Mouse (Mus musculus): ENCODE measurements around the gene Tmem131l.

Tmem131l gene

DNA sequence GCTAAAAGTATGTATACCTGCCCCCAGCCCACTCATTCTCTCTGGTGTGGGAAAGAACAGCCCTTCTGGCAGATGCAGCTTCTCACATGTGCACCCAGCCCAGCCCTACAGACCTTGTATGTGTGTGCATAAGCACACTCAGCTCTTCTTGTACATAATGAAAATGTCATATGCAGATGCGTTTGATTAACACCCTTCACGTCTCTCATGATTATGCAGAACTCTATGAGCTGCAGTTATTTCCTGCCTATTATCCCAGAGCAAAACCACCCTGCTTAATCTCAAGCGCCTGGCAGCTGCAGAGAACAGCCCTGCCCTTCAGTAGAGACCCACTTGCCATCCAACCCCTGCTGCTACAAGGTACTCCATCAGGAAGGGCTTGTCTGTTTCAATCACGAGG, 55.6 kb downstream of the Tmem131l start:
- ATAC-seq (ENCODE audit: insufficient number of reproducible peaks, low FRiP score, low TSS enrichment): no peak

DNA sequence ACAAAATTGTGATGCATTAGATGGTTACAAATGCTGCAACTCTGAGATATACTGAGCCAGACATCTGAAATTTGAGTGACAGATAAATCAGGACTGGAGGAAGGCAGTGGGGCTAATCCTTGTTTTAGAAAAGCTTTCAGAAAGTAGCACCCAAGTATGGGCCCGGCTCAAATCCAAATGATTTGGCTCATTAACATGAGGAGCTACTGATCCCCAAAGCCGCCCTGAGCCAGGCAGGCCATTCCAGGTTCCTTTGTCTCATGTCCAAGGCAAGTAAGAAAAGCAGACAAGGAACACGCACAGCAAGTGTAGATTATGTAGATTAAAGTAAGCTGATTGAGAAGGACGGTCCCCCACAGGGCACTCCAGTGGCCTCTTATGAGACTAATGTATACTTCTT, 57.2 kb downstream of the Tmem131l start:
- ATAC-seq (ENCODE audit: insufficient number of reproducible peaks, low FRiP score, low TSS enrichment): no peak

DNA sequence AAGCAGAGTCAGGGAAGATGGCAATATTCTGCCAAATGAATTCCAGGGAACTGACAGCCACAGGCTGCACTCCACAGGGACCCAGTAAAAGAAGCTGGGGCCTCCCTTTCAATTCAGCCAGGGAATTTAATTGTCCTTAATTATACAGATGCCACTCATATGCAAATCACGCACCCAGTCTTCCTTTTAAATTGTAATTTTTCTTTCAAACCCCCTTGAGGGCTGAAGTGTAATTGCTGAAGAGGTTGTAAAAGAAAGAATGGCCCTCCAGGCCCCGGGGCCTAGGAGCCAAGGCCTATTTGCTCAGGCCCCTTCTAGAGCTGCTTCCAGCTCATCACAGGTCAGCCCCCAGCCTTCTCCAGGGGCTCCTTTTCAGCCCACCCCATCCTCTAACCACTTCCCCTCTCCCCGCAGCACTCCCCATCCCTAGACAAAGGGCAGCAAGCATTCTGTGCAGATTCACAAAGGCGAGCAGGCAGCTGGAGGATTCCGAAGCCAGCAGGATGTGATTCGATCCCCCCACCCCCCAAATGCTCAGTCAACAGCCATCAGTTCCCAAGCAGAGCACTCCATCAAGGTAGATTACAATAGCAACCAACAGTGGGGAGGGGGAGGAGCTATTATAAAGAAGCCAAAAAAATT, 59.6 kb downstream of the Tmem131l start:
- no peak for ATAC-seq (ENCODE audit: insufficient number of reproducible peaks, low FRiP score, low TSS enrichment)

DNA sequence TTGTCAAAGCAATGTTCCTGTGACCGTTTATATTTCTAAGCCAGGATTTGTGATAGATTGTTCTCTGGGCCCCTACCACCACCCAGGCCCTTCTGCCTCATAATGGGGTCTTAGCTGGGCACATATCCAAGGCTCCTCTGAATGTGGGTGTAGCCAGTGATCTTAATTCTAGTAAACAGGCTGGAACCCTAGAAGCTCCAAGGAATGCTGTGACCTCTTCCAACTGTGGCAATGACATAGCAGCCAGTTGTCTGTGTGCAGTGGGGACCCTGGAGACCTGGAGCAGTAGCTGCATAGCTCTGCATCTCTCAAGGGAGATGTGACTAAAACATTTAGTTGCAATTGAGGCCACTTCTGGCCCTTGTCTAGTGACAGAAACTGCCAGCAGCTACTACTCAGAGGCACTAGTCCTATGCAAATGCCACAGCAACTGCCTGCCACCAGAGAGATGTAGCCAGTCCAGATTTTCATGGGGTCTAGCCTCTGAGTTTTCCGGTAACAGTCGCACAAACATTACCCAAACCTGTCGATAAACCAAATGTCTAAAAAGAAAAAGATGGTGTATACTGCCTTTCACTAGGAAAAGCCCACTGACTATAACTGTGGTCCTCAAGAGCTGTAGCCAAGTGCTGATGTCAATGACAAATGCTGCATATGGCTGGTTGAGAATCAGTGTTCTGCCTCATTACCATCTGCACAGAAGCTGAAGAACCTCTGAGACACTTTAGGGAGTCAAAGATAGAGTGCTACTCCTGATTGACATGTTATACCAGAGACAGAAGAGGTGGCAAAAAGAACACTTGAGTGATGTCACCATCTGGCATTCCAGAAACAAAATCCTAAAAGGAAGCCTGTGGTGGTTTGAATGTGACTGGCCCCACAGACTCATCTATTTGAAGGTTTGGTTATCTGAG, 61.2 kb downstream of the Tmem131l start:
- no peak for ATAC-seq (ENCODE audit: insufficient number of reproducible peaks, low FRiP score, low TSS enrichment)

DNA sequence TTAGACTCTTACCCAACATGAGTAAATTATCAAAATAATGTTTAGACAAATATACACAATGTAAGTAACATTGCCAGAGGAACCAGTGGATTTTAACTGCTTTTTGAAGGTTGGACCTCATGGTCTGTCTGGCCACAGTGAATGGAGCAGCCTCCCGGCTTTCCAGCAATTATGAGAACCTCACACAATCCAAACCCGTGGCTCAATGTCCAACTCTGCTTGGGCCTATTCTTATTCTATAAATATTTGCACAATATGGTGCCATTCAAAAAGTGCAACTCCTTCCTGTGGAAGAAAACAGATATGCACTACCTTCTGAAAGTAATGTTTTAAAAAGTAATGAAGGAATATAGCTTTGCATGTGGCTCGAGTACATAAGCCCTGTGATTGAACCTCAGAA, 62.2 kb downstream of the Tmem131l start:
- no peak for ATAC-seq (ENCODE audit: insufficient number of reproducible peaks, low FRiP score, low TSS enrichment)

DNA sequence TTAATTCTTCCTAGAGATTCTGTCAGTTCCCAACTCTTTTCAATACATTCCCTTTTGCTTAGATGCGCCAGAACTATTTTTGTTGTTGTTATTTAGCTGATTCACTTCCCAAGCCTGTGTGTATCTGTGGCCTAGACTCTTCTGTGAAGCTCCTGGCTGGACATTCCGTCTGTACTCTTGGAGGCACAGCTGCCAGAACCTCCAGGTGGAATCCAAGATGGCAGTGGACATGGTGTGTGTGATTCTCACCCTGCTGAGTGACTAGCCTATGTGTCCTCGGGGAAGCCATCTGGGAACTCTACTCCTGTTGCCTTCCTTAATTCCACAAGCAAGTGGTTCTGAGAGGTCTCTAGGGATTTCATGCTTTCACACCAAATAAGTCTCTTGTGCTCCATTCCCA, 63.8 kb downstream of the Tmem131l start:
- no peak for ATAC-seq (ENCODE audit: insufficient number of reproducible peaks, low FRiP score, low TSS enrichment)

DNA sequence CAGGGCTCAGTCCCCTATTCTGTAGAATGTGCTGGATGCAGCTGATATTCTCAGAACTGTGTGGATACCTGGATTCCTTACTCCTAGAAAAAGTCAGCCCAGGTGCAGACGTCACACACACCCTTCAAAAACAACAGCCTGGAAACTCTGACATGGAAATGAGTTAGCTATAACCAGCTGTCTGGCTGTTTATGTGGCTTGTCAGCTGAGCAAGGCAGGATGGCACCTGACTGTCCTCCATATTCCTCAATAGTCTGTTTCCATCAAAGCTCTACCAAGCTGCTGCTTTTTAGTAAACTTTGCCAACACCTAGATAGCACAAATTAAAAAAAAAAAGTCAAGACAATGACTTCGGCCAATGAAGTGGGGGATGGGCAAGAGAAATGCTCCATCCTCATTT, 66.6 kb downstream of the Tmem131l start:
- no peak for ATAC-seq (ENCODE audit: insufficient number of reproducible peaks, low FRiP score, low TSS enrichment)

DNA sequence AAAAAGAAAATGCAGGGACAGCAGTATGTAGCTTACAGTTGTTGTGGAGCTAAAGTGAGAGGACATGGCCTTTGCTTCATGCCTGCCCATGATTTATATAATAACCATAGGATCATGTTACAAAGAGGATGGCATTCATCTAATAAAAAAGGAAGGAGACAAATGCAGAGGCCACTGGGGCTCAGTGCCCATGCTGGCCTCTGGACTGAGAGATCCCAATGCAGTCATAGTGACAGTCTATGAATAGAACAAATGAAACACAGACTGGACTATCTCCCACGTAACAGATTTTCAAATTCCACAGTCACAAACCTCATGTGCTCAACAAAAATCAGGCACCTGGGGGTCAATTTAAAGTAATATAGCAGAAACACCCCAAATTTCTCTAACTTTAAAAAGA, 69.3 kb downstream of the Tmem131l start:
- no peak for ATAC-seq (ENCODE audit: insufficient number of reproducible peaks, low FRiP score, low TSS enrichment)

DNA sequence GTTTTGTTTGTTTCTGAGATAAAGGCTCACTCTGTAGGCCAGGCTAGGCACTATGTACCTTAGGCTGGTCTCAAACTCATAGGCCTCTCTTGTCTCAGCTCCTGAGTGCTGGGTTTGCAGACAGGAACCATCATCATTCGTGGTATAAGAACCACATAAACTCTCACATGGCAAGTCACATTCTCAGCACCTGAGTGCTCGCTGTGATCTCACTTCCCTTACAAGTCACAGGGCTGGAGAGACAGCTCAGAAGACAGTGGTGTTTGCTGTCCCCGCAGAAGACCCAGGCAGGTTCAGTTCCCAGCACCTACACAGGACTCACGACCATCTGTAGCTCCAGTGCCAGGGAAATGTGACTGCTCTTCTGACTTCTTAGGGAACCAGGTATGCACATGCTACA, 70.9 kb downstream of the Tmem131l start:
- ATAC-seq (ENCODE audit: insufficient number of reproducible peaks, low FRiP score, low TSS enrichment): no peak

DNA sequence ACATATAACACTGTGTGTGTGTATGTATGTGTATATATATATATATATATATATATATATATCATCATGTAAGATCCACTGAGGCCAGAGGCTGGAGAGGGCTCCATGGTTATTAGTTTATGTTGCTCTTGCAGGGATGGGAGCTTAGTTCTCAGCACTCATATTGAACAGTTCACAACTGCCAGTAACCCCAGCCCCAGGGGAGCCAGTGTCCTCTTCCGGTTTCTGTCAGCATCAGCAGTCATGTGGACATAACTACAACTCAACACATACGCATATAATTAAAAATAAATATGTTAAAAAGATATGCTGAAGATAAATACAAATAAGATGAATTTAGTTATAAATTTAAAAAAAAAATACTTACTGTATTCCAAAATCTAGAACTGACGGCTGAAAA, 72.2 kb downstream of the Tmem131l start:
- ATAC-seq (ENCODE audit: insufficient number of reproducible peaks, low FRiP score, low TSS enrichment): no peak

DNA sequence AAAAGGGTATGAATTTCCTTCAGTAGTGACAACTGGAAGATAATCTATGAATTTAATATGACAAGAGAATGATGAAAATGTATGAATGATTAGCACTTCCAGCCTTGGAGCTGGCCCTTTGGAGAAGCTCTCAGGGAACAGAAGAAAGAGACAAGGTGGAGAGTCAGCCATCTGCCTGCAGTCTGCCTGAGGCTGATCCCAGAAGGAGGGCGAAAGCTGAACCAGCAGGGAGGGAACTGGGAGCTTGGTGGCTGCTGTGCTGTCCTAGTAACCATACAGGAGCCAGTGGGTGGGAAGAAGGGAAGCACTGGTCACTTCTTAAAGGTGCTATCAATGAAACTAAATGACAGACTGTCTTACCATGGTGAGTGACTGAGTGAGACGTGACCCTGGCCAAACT, 74.6 kb downstream of the Tmem131l start:
- peak; percentile 76 for ATAC-seq (ENCODE audit: insufficient number of reproducible peaks, low FRiP score, low TSS enrichment)

DNA sequence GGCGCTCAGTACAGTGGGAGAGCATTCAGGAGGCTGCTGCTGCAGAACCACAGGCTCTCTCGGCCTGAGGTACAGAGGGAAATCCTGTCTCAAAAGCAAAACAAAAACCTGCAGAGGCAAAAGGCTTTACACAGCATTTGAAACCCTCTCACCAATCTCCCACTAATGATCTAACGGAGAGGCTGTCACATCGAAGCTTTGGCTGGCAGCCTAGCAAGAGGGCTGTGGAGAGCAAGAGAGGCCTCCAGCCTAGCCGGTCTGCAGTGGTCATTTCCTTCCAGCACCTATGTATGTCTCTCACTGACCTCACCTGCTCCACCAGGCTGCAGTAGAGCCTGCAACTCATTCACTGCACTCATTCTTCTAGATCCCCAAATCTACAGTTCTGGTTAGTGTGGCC, 76.3 kb downstream of the Tmem131l start:
- ATAC-seq (ENCODE audit: insufficient number of reproducible peaks, low FRiP score, low TSS enrichment): no peak

DNA sequence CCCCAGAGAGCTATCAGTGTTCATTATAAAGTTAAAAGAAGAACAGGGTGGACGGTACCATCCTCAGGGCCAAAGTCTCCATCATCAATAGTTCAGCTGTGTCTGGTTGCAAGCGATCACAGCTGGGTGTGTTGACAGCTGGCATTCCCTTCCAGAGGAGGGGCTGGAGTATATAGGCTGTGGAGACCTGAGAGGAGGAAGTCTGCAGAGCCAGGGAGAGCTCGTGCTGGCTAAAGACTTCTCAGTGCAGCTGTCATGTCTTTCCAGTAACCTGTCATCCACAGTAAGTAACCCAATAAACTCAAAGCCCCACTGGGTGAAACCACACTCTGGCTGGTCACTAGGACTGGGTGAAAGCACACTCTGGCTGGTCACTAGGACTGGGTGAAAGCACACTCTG, 77.4 kb downstream of the Tmem131l start:
- no peak for ATAC-seq (ENCODE audit: insufficient number of reproducible peaks, low FRiP score, low TSS enrichment)

DNA sequence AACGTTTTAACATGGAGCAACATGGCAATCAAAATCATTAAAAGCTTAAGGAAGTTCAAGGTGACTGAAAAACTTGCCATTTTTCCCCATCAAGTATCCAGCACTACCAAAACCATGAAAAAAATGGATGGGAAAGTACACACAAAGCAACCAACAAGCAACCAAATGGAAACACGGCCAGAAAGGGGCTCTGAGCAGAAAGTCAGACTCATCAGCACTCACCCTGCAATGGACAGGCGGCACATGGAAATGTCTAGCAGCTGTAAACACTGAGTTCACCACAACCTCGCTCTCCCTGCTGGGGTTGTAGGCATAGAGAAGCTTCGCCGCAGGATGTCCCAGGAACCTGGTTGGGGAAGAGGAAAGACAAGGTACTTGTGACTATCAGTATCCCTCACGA, 77.9 kb downstream of the Tmem131l start:
- ATAC-seq (ENCODE audit: insufficient number of reproducible peaks, low FRiP score, low TSS enrichment): no peak

DNA sequence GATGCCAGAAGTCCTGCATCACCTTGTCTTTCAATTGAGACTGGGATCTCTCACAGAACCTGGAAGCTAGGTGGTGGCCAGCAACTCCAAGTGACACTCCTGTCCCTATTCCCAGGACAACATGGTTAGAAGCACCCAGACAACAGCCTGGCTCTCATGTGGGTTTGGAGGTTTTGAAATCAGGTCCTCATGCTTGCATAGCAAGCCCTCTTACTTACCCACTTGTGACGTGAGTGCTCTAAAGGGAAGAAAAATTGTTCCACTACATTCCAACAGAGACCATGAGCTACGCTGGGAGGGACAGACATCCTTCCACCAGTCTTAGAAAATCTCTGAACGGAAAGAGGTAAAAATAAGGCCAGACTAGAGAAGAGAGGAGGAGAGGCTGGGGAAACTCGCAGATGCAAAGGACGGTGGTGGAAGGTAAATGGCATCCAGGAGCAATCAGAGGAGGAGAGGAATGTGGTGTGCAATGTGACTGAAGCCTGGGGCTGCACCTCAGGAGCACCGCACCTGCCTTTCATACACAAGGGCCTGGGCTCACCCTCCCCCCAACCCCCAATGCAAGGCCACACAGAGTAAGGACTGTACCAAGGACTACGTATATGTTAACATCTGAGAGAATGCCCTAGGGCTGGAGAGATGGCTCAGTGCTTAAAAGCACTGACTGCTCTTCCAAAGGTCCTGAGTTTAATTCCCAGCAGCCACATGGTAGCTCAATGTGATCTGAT, 80.9 kb downstream of the Tmem131l start:
- ATAC-seq (ENCODE audit: insufficient number of reproducible peaks, low FRiP score, low TSS enrichment): no peak

DNA sequence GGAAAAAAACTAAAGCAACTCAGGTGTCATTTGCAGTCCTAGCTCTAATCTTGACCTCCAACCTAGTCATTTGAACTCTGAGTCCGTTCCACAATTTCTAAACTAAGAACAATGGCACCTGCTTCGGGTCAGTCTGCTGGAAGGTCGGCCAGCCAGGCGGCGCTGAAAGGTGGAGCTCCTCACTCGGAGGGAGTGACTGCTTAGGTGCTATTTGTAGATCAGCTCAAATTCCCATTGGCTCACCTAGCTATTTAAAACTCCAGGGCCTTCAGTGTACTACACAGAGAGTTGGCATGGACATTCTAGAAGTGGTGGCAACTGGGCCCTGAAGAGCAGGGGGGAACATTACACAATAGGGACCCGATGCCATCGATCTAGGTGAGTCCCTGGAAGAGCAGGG, 86.1 kb downstream of the Tmem131l start:
- ATAC-seq (ENCODE audit: insufficient number of reproducible peaks, low FRiP score, low TSS enrichment): no peak

DNA sequence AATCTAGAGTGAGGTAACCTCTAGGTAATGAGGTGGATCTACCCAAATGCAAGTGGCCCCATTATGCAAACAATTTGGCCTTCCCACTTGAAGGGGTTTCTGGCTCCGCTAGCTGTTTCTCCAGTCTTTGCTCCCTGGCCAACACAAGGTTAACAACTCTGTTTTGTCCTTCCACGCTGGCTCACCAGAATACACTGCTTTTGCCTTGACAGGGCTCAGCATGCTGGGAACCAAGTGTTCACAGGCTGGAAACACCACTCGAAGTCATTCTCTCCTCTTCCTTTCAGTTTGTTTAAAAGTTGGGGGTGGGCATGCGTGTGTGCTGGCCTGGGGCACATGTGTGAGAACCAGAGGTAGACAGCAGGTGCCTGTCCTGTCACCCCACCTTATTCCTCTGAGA, 91.2 kb downstream of the Tmem131l start:
- ATAC-seq (ENCODE audit: insufficient number of reproducible peaks, low FRiP score, low TSS enrichment): no peak

DNA sequence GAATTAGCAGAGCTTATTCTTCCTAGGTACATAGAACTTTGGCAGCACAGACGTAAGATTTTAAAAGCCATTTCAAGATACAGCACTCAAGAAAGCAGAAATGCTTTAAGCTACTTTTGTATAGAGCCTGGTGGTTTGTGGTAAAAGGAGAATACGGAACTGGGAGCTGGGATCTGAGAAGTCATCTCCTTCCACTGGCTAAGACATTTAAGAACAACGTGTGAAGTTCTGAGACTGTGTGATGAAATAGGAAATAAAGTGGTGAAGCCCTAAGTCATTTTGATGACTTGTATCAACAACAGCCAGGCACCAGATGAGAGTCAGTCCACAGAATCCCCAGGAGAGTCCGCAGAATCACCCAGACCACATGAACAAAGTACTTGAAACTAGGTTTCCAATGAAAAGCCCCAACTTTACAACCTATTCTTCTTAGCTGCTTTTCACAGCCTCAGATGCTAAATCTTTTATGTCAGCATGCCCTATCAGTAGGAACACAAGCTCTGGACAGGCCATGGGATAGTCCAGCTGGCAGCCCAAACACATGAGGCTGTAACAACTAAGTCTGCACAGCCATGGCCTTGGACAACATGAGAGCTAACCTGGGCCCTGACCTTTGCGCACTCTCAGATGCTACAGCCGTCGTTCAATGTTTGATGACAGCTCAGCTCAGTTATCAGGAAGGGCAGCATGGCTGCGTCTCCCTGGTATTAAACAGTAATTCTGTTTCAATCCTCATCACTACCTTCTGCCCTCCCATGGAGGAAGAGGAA, 92.3 kb downstream of the Tmem131l start:
- no peak for ATAC-seq (ENCODE audit: insufficient number of reproducible peaks, low FRiP score, low TSS enrichment)

DNA sequence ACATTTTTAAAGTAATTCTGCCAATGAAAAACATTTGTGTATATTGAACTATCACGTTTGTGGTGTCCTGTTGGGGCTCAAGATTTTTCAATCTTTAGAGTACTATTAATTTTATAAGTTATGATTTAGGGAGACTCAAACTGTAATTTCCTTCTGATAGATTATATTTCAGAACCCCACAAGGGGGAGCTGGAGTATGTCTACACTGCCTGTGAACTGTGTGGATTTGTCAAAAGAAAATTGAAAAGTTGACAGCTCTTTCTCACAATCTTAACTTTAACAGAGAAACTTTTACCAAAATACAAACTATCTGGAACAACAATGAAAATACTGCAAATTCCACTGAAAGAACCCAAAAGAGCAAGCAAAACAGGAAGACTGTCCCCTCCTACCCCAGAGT, 93.1 kb downstream of the Tmem131l start:
- ATAC-seq (ENCODE audit: insufficient number of reproducible peaks, low FRiP score, low TSS enrichment): no peak

DNA sequence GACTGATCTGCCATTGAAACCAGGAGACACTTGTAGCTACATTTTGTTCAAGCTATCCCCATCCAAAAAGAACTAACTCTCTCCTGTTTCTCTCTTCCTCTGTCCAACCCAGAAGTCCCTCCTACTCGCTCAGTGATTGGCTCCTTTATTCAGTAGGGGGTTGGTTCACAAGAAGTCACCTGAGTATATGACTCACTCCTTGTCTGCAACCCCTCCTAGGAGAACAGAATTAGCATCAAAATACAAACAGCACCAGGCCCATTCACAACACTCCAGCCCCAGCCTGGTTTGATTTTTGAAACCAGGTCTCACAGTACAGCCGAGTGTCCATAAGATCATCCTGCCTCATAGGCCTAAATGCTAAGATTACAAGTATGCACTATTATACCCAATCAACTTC, 96.3 kb downstream of the Tmem131l start:
- no peak for ATAC-seq (ENCODE audit: insufficient number of reproducible peaks, low FRiP score, low TSS enrichment)

DNA sequence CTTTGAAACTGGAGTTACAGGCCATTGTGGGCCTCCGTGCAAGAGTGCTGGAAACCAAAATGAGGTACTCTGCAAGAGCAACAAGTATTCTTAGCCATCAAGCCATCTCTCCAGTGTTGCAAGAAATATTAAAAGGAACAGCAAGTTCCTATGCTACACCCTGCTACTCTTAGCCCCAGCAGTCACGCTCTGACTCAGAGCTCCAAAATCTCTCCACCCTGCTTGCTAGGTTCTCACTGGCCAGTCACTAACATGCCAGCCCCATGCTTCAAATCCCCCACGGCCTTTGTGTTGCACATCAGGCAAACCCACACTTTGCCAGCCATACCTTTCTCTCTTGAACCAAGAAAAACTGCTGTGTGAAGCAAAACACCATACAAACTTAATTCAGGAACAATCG, 96.8 kb downstream of the Tmem131l start:
- no peak for ATAC-seq (ENCODE audit: insufficient number of reproducible peaks, low FRiP score, low TSS enrichment)
